Mouse (Mus musculus) olfactory bulb, adult 2 months (tissue): ENCODE measurements around the gene Rtp1.

Source experiments
- CTCF ChIP-seq: fragments of 200-500 bp; IDR thresholded peaks from 2 replicates; pipeline ENCODE4 v1.5.1; 2012; ENCODE audit warnings: low read depth, mild to moderate bottlenecking, low read length, moderate library complexity; ENCODE audit not compliant: insufficient read depth
- POLR2A ChIP-seq: fragments of 200-500 bp; IDR thresholded peaks from 2 replicates; pipeline ENCODE4 v1.6.1; 2012; ENCODE audit warnings: mild to moderate bottlenecking, low read depth, low read length, moderate library complexity; ENCODE audit not compliant: insufficient read depth

- no peak for TF ChIP-seq CTCF
- no peak for TF ChIP-seq POLR2A
Measured at GRCm38 (mm10) chr16:23482218-23482617, 53.3 kb downstream of the Rtp1 start.
